ENCODE assay signal across 9 mouse cellular contexts in the genomic region with DNA sequence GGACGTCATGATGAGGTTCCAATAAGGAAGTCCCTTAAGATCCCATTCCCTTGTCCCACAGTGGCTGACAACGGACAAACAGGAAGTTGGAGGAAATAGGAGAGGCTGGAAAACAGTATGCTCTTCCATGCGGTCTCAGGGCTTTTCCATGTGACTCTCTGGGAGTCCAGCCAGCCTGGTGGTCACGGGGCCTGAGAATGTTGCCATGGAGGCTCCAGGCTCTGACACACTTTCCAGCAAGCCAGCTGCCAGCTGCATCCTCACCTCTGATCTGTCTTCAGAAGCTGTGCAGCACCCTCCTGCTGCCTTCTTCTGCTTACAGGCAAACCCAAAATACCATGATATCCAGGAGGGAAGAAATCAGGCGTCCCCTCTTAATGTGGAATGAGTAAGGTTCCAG.
A peak's percentile ranks its signal among the peaks of the same experiment; 100 is the strongest.
DNase-seq lines count a peak whose midpoint lies in the region; ATAC-seq lines count a peak whose summit lies in the region.
"Had no signal": no experiment of that assay in that cellular context is flagged by ENCODE, and none has a peak within 500 bp of the region (broad histone marks: within the 10 kb centered on the region; RNA-seq: fewer than 3 reads in every experiment).

No protein-coding gene starts in this region.

- no peak overlapping the region for H3K27ac ChIP-seq in hindbrain, embryonic 15.5 days (replicated peaks)
- H3K27ac ChIP-seq: limb, embryonic 13.5 days had no signal

- H3K4me3 ChIP-seq in hindbrain, embryonic 15.5 days = no peak overlapping the region
- H3K4me3 ChIP-seq: limb, embryonic 13.5 days had no signal

- H3K4me1 ChIP-seq in hindbrain, embryonic 15.5 days (replicated peaks) = peaks cover 7% of the 10 kb centered on the region
- H3K4me1 ChIP-seq: limb, embryonic 13.5 days had no signal

- 41% methylated on average over 5 of the region's 5 CpGs for WGBS in hindbrain, embryonic 15.5 days

- DNase-seq in embryo, embryonic 10 days (ENCODE audit: low spot score) = peak; percentile 7
- no peak for DNase-seq in embryo, embryonic 9.5 days (ENCODE audit: extremely low spot score)
- DNase-seq in MN1 (ENCODE audit: low spot score) = peak; percentile 90
- DNase-seq in embryo, embryonic 10.5 days (ENCODE audit: low spot score) = peak; percentile 10
- DNase-seq in left cerebral cortex, postnatal 10 days (ENCODE audit: extremely low spot score in 1 of 2, low spot score in 2 of 2) = peak; percentile 68 to 88
- peak; percentile 71 for DNase-seq in right cerebral cortex, postnatal 14 days
- no peak for DNase-seq in natural killer cell, adult 2 months (ENCODE audit: low spot score in 2 of 2)

- no peaks in the 10 kb centered on the region for H3K9me3 ChIP-seq in hindbrain, embryonic 15.5 days
- H3K9me3 ChIP-seq: limb, embryonic 13.5 days had no signal

- H3K9ac ChIP-seq in hindbrain, embryonic 15.5 days = no peak overlapping the region
- H3K9ac ChIP-seq: limb, embryonic 13.5 days had no signal

- intact Hi-C loops in left cerebral cortex, postnatal 10 days (cut with DNase I) = no loop called here

- 0 out of 2 replicates have a peak overlapping the region, but pooled peaks have one; percentile 4 for H3K4me2 ChIP-seq in hindbrain, embryonic 15.5 days
- H3K4me2 ChIP-seq: limb, embryonic 13.5 days had no signal

- no peaks in the 10 kb centered on the region for H3K27me3 ChIP-seq in hindbrain, embryonic 15.5 days
- H3K27me3 ChIP-seq: limb, embryonic 13.5 days had no signal

- ATAC-seq in hindbrain, embryonic 15.5 days (ENCODE audit: low FRiP score, low read depth) = peak; percentile 89

- H3K36me3 ChIP-seq in hindbrain, embryonic 15.5 days = no peaks in the 10 kb centered on the region
- H3K36me3 ChIP-seq: limb, embryonic 13.5 days had no signal

Comparison
In these comparisons a context has a peak if more than half of its experiments do, and no peak if none do; other contexts are left out.
1. DNase-seq: peak in embryo, embryonic 10 days (single experiment), MN1 (single experiment), embryo, embryonic 10.5 days (single experiment), left cerebral cortex, postnatal 10 days (2 of 2) and right cerebral cortex, postnatal 14 days (single experiment); none in embryo, embryonic 9.5 days (single experiment) and natural killer cell, adult 2 months (0 of 2).